Mouse (Mus musculus) heart, embryonic 13.5 days (tissue): Measurements from ENCODE around the gene Srbd1. TPM values are rescaled to one million over a fixed set of nuclear protein-coding genes. Genes with fewer than 3 reads are reported as not detected.

Experiments used
- ATAC-seq: fragments of 200-750 bp; cut with Nextera tagmentation; 2 replicates; pipeline ENCODE4 v1.8.0; 2017; ENCODE audit warnings: moderate TSS enrichment; ENCODE audit not compliant: insufficient number of reproducible peaks, low FRiP score, low TSS enrichment; ENCODE audit errors: extremely low read depth
- H3K27ac ChIP-seq: fragments of 300-500 bp; sonication (generic); replicated peaks from 2 replicates; pipeline ENCODE4 v1.5.1; 2015; ENCODE audit warnings: moderate library complexity, mild to moderate bottlenecking, inconsistent platforms
- H3K27me3 ChIP-seq: fragments of 300-500 bp; sonication (generic); replicated peaks from 2 replicates; pipeline ENCODE4 v1.6.1; 2015; ENCODE audit warnings: mild to moderate bottlenecking, inconsistent platforms
- H3K36me3 ChIP-seq: fragments of 300-500 bp; sonication (generic); 2 replicates; pipeline ENCODE4 v1.6.1; 2015; ENCODE audit warnings: mild to moderate bottlenecking, inconsistent platforms
- H3K4me1 ChIP-seq: fragments of 300-500 bp; sonication (generic); 2 replicates; pipeline ENCODE4 v1.6.1; 2015; ENCODE audit warnings: inconsistent platforms
- H3K4me2 ChIP-seq: fragments of 300-500 bp; sonication (generic); 2 replicates; pipeline ENCODE4 v1.6.1; 2015; ENCODE audit warnings: inconsistent platforms, mild to moderate bottlenecking, moderate library complexity
- H3K4me3 ChIP-seq: fragments of 300-500 bp; sonication (generic); 2 replicates; pipeline ENCODE4 v1.5.1; 2015; ENCODE audit warnings: moderate library complexity, mild to moderate bottlenecking, inconsistent platforms
- H3K9ac ChIP-seq: fragments of 300-500 bp; sonication (generic); 2 replicates; pipeline ENCODE4 v1.6.1; 2015; ENCODE audit warnings: inconsistent platforms, mild to moderate bottlenecking, moderate library complexity
- H3K9me3 ChIP-seq: fragments of 300-500 bp; sonication (generic); 2 replicates; pipeline ENCODE4 v1.6.1; 2016; ENCODE audit warnings: inconsistent platforms
- WGBS: fragments of 180-500 bp; shearing (Covaris S2); methylation state at CpG from one replicate; pipeline ENCODE4 v1.1.7; 2015; ENCODE audit warnings: mixed read lengths; 5-methylcytosine and 5-hydroxymethylcytosine counted together
- polyA plus RNA-seq: library from polyadenylated mRNA; unstranded; fragments of >200 nt; fragmentation: Nextera tagmentation; extraction: Ambion mirVana; gene quantifications from 2 replicates; pipeline ENCODE4 v1.2.1, GENCODE M21; 2015

The Srbd1 gene
- polyA plus RNA-seq, 1 experiment from 2014 or later, result 10.8 TPM

DNA sequence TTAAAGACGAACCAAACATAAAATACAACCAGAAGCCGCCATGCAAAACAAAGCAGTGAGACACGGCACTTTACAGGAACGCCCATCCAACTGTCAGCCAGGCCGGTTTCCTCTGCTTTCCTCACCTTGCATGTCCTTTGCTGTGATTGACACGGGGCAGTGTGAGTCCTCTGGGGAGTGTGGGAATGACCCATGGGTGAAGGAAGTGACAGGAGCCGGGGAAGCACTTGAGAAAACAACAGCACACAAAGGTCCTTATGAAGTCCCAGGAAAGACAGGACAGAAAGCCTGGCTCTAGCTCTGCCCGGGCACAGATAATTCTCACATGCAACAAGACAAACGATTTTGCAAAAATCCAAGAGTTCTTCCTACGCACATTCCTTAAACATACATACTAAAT is 136.6 kb downstream of the Srbd1 start:
- Histone ChIP-seq H3K4me1 (peaks cover 23% of the 10 kb centered on the region), H3K9me3 (peaks cover 7% of the 10 kb centered on the region; the same call in 1 of the 2 replicates), H3K27me3 (no peaks in the 10 kb centered on the region), H3K4me3 (no peak overlapping the region), H3K36me3 (no peaks in the 10 kb centered on the region; the same call in 1 of the 2 replicates), H3K9ac (no peak overlapping the region; the same call in 1 of the 2 replicates), H3K27ac (no peak overlapping the region), H3K4me2 (peak overlapping the region; percentile 41)
- no peak for ATAC-seq
- 36% methylated on average over 10 of the region's 10 CpGs for WGBS

GRCm38 (mm10) chr17:86002113-86002512 is 142.9 kb downstream of the Srbd1 start:
- H3K27ac ChIP-seq, result no peak overlapping the region
- H3K4me3 ChIP-seq, result no peak overlapping the region
- peaks cover 16% of the 10 kb centered on the region for H3K9me3 ChIP-seq
- ATAC-seq, result no peak
- peaks cover 22% of the 10 kb centered on the region for H3K36me3 ChIP-seq
- no peak overlapping the region for H3K4me2 ChIP-seq
- H3K4me1 ChIP-seq, result no peaks in the 10 kb centered on the region
- H3K9ac ChIP-seq, result no peak overlapping the region
- no peaks in the 10 kb centered on the region for H3K27me3 ChIP-seq
- WGBS, result 89% methylated on average over 6 of the region's 6 CpGs

- Histone ChIP-seq H3K9me3 (peaks cover 17% of the 10 kb centered on the region), H3K4me1 (no peaks in the 10 kb centered on the region), H3K36me3 (peaks cover 26% of the 10 kb centered on the region), H3K9ac (no peak overlapping the region), H3K4me3 (no peak overlapping the region), H3K4me2 (no peak overlapping the region), H3K27ac (no peak overlapping the region), H3K27me3 (no peaks in the 10 kb centered on the region)
- WGBS, result 72% methylated on average over 5 of the region's 5 CpGs
- ATAC-seq, result no peak
Measured at GRCm38 (mm10) chr17:86001667-86002066, 143.3 kb downstream of the Srbd1 start.

DNA sequence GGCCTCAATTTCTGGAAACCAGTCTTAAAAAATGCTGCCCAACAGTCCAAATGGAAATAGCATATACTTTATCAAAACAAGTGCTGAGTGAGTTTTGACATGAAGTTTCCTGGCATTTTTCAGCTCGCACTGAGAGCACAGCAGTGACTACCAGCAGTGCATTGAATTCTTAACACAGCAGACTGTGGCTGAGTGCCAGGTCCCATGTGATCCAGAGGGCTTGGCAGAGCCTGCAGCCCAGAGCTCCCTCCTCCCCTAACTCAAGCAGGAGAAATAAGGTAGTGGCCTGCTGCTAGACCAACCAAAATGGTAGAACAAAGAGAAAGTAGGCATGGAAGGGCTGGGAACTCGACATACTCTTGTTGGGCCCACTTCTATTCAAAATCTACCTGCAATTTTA is 149.2 kb downstream of the Srbd1 start:
- Histone ChIP-seq H3K9me3 (peaks cover 17% of the 10 kb centered on the region), H3K27ac (peak overlapping the region; percentile 70), H3K9ac (no peak overlapping the region), H3K4me2 (no peak overlapping the region), H3K27me3 (no peaks in the 10 kb centered on the region), H3K4me1 (peaks cover 21% of the 10 kb centered on the region), H3K36me3 (peaks cover 28% of the 10 kb centered on the region), H3K4me3 (no peak overlapping the region)
- peak; percentile 83 for ATAC-seq
- WGBS, result 49% methylated on average over 2 of the region's 2 CpGs

DNA sequence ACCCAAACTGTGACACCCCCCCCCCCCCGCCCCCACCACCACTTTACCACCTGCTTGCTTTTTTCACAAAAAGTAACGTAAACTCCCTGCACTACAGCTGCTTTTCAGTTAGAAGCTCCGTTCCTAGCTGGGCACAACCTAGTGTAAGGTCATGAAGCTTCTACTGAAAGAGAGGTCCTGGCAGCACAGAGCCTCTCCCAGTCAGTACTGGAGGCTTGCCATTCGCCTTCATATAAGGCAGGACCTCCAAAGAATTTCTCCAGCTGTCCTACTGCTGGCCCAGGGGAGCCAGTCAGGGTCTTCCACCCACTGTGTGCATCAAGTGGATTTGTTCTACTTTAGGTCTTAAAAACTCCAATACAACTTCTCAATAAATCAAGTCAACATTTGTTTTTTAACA is 149.9 kb downstream of the Srbd1 start:
- Histone ChIP-seq H3K4me2 (no peak overlapping the region), H3K27ac (peak overlapping the region; percentile 70), H3K9me3 (peaks cover 17% of the 10 kb centered on the region), H3K9ac (no peak overlapping the region), H3K4me1 (peaks cover 21% of the 10 kb centered on the region), H3K4me3 (no peak overlapping the region), H3K27me3 (no peaks in the 10 kb centered on the region), H3K36me3 (peaks cover 26% of the 10 kb centered on the region)
- ATAC-seq, result no peak
- WGBS, result 78% methylated on average over 4 of the region's 4 CpGs

- H3K9me3 ChIP-seq, result no peaks in the 10 kb centered on the region
- no peak overlapping the region for H3K27ac ChIP-seq
- ATAC-seq, result no peak
- no peak overlapping the region for H3K4me2 ChIP-seq
- H3K27me3 ChIP-seq, result no peaks in the 10 kb centered on the region
- WGBS, result 65% methylated on average over 12 of the region's 12 CpGs
- no peak overlapping the region for H3K9ac ChIP-seq
- no peak overlapping the region for H3K4me3 ChIP-seq
- peaks cover 13% of the 10 kb centered on the region for H3K36me3 ChIP-seq
- H3K4me1 ChIP-seq, result peaks cover 36% of the 10 kb centered on the region
Measured at GRCm38 (mm10) chr17:85989058-85989769, 155.8 kb downstream of the Srbd1 start.

DNA sequence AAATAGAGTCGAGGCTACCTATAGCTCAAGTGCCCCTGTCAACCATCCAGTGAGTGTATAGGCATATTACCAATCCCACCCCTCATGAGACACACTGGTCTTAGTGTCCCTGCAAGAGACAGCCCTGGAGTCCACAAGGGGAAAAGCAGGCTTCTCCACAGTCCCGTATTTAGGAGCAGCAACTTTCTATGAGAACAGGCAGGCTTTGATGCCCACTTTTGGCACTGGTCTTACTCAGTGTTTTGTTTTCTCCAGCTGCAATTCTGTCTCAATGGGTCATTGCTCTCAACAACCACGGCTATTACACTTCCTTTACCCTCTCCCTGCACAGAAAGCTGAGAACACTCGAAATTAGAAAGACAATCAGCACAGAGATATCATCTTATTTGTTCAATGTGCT is 157.4 kb downstream of the Srbd1 start:
- H3K27me3 ChIP-seq, result no peaks in the 10 kb centered on the region
- WGBS, result 41% methylated on average over 4 of the region's 4 CpGs
- no peaks in the 10 kb centered on the region for H3K9me3 ChIP-seq
- no peak overlapping the region for H3K4me3 ChIP-seq
- H3K36me3 ChIP-seq, result peaks cover 18% of the 10 kb centered on the region
- H3K9ac ChIP-seq, result no peak overlapping the region
- H3K4me1 ChIP-seq, result peaks cover 36% of the 10 kb centered on the region
- H3K4me2 ChIP-seq, result no peak overlapping the region
- no peak overlapping the region for H3K27ac ChIP-seq
- no peak for ATAC-seq

DNA sequence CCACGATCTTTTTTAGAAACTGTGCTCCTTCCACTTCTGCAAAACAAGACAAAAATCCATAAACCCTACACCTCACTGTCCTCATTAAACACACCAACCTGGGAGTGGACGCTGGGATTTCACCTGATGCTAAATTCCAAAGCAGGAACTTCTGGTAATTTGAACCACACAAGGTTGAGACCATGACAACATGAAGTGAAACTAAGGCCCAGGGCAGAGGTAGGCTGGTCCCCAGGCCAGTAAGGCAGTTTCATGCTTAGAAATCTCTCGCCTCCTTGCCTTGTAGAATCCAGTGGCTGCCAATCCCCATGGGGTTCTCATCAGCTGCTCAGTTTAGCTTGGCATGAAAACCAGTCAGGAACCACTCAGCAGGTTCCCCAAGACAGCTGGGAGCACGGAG is 158.4 kb downstream of the Srbd1 start:
- H3K4me1 ChIP-seq, result peaks cover 36% of the 10 kb centered on the region
- peaks cover 21% of the 10 kb centered on the region for H3K36me3 ChIP-seq
- no peaks in the 10 kb centered on the region for H3K27me3 ChIP-seq
- no peak overlapping the region for H3K27ac ChIP-seq
- 0 out of 2 replicates have a peak, but pooled peaks cover 3% of the 10 kb centered on the region for H3K9me3 ChIP-seq
- ATAC-seq, result no peak
- H3K4me3 ChIP-seq, result no peak overlapping the region
- no peak overlapping the region for H3K9ac ChIP-seq
- H3K4me2 ChIP-seq, result no peak overlapping the region
- 65% methylated on average over 4 of the region's 4 CpGs for WGBS

DNA sequence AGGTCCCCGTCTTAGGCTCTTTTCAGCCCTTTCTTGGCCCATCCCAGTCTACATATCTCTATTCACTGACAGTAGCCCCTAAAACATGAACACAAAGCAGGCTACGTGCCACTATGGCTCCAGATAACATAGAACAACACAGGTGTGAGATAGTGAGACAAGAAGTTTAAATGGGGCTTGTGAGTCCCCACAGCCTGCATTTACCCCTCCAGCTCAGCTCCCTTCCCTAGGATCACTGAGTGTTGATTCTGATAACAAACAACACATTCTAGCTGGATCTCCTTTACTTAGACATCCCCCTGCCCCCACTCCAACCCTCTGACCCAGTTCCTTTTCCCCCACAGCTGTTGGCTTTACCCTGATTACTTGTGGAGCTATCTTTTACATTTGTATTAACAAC is 158.8 kb downstream of the Srbd1 start:
- ATAC-seq, result no peak
- 0 out of 2 replicates have a peak, but pooled peaks cover 5% of the 10 kb centered on the region for H3K9me3 ChIP-seq
- no peak overlapping the region for H3K4me3 ChIP-seq
- H3K4me2 ChIP-seq, result no peak overlapping the region
- peaks cover 23% of the 10 kb centered on the region for H3K36me3 ChIP-seq
- no peaks in the 10 kb centered on the region for H3K27me3 ChIP-seq
- 50% methylated on average over 2 of the region's 2 CpGs for WGBS
- H3K4me1 ChIP-seq, result peaks cover 36% of the 10 kb centered on the region
- no peak overlapping the region for H3K27ac ChIP-seq
- H3K9ac ChIP-seq, result no peak overlapping the region

- ATAC-seq, result no peak
- H3K9ac ChIP-seq, result no peak overlapping the region
- peaks cover 36% of the 10 kb centered on the region for H3K4me1 ChIP-seq
- no peak overlapping the region for H3K4me3 ChIP-seq
- H3K4me2 ChIP-seq, result no peak overlapping the region
- peaks cover 23% of the 10 kb centered on the region for H3K36me3 ChIP-seq
- no peak overlapping the region for H3K27ac ChIP-seq
- 76% methylated on average over 11 of the region's 11 CpGs for WGBS
- H3K9me3 ChIP-seq, result 0 out of 2 replicates have a peak, but pooled peaks cover 6% of the 10 kb centered on the region
- H3K27me3 ChIP-seq, result no peaks in the 10 kb centered on the region
Measured at GRCm38 (mm10) chr17:85985131-85985530, 159.8 kb downstream of the Srbd1 start.

- H3K4me2 ChIP-seq, result no peak overlapping the region
- H3K36me3 ChIP-seq, result peaks cover 15% of the 10 kb centered on the region; the same call in 1 of the 2 replicates
- peaks cover 15% of the 10 kb centered on the region for H3K4me1 ChIP-seq
- no peaks in the 10 kb centered on the region for H3K27me3 ChIP-seq
- 97% methylated on average over 4 of the region's 4 CpGs for whole genome bisulfite sequencing
- H3K4me3 ChIP-seq, result no peak overlapping the region
- no peak for ATAC-seq
- no peak overlapping the region for H3K27ac ChIP-seq
- no peak overlapping the region for H3K9ac ChIP-seq
- 0 out of 2 replicates have a peak, but pooled peaks cover 6% of the 10 kb centered on the region for H3K9me3 ChIP-seq
Measured at GRCm38 (mm10) chr17:85982271-85982670, 162.7 kb downstream of the Srbd1 start.

- Histone ChIP-seq H3K27me3 (no peaks in the 10 kb centered on the region), H3K4me1 (peaks cover 11% of the 10 kb centered on the region), H3K4me2 (no peak overlapping the region), H3K36me3 (peaks cover 15% of the 10 kb centered on the region; the same call in 1 of the 2 replicates), H3K4me3 (no peak overlapping the region), H3K9me3 (0 out of 2 replicates have a peak, but pooled peaks cover 6% of the 10 kb centered on the region), H3K9ac (no peak overlapping the region), H3K27ac (no peak overlapping the region)
- WGBS, result 55% methylated on average over 3 of the region's 3 CpGs
- no peak for ATAC-seq
Measured at GRCm38 (mm10) chr17:85981869-85982268, 163.1 kb downstream of the Srbd1 start.
